Mouse (Mus musculus): ENCODE results near the gene Rasl10b.

GRCm38 (mm10) chr11:83442596-83443267 lies 33.8 kb downstream of the Rasl10b start:
- TF ChIP-seq CTCF (IDR thresholded peaks at IDR 0.05; ENCODE audit: extremely low read depth, insufficient read depth, insufficient read length, insufficient replicate concordance): peak; percentile 46; the same call in 1 of the 2 replicates
- no peak for TF ChIP-seq POLR2A (IDR thresholded peaks at IDR 0.05; ENCODE audit: low read depth, low read length)

Data from spleen, adult 2 months (tissue).